Mouse (Mus musculus): ENCODE measurements around the gene Coa7. TPM values are rescaled to one million over a fixed set of nuclear protein-coding genes. Genes with fewer than 3 reads are reported as not detected.

The Coa7 gene
- polyA plus RNA-seq (2012; rRNA removed), result 27.0 and 62.0 TPM in 2 replicates

DNA sequence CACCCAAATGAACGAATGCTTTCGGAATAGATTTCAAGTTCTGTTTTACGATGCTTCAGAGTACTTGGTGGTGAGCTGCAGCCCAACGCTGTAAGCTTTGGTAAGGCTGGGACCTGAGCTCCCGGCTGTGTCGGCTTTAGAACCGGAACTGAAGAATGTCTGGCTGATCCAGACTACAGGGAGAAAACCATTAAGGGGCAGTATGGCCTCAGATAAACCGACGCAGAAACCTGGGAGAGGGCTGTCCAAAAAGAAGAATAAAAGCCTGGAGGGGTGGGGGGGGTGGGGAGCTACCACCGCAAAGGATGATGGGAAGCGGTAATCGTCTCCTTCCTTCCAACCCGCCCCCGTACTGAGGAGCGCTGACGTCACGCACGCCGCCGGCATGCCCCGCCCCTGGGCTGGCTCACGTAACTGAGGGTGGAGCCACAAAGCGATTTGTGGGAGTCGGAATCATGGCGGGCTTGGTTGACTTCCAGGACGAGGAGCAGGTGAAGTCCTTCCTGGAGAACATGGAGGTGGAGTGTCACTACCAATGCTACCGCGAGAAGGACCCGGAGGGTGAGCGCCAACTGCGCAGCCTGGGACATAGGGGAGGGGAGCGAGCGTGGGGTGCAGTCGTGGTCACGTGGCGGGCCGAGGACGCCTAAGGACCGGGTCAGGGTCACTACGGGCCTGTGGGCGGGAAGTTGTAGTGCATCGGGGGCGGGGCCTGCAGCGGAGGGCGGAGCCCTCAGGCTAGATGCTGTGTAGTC, at the start of gene Coa7:
TSS of gene Coa7 (plus strand) at position 411 of the 755 bp plus-strand sequence.

GRCm38 (mm10) chr4:108300670-108301373, 27.1 kb upstream of the Coa7 start, which contains the start of gene Zyg11b:
Gene Zyg11b, minus strand, starts transcription at chr4:108301096.

DNA sequence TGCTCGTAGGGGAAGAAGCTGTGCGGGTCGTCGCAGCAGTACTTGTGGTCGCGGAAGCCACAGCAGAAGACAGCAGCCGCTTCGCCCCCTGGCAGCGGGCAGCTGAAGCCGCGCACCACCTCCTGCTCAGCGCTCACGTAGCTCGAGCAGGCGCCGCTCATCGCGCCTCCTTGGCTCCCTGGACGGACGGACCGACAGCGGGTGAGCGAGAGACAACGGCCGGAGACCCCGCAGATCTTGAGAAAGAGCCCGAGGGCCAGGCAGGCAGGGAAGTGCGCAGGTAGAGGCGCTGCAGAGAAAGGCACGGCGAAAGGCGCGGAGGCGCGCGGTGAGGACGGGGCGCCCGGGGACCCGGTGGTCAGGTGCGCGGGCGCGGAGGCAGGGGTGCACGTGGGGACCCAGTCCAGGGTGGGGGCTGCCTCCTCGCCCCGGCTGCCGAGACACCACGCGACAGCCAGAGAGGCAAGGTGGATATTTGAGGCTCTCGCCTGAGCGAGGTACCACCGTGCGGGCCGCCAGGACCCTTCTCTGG, 55.3 kb downstream of the Coa7 start, which contains the start of gene Shisal2a:
TSS of gene Shisal2a (minus strand) at position 167 of the 532 bp plus-strand sequence.

Other genes with a start within 250 kb of the Coa7 start
- 2.1 and 3.1 TPM in 2 replicates for gene Podn, start 231.7 kb upstream of the Coa7 start, polyA plus RNA-seq (2012; rRNA removed)
- 157 and 327 TPM in 2 replicates for gene Scp2, start 183.1 kb upstream of the Coa7 start, polyA plus RNA-seq (2012; rRNA removed)
- gene Echdc2, start 162.7 kb upstream of the Coa7 start, polyA plus RNA-seq (2012; rRNA removed), result 23.3 and 29.7 TPM in 2 replicates
- 0.02 and 0.15 TPM in 2 replicates for gene Zyg11a, start 110.1 kb upstream of the Coa7 start, polyA plus RNA-seq (2012; rRNA removed)
- 20.2 and 26.9 TPM in 2 replicates for gene Zyg11b, start 27.0 kb upstream of the Coa7 start, polyA plus RNA-seq (2012; rRNA removed)
- 2.7 and 6.2 TPM in 2 replicates for gene Shisal2a, start 55.2 kb downstream of the Coa7 start, polyA plus RNA-seq (2012; rRNA removed)
- 21.0 and 40.0 TPM in 2 replicates for gene Gpx7, start 78.8 kb downstream of the Coa7 start, polyA plus RNA-seq (2012; rRNA removed)
- 146 and 228 TPM in 2 replicates for gene Tut4, start 131.3 kb downstream of the Coa7 start, polyA plus RNA-seq (2012; rRNA removed)

All from central nervous system, embryonic 11.5 days (tissue).